Mouse (Mus musculus) frontal cortex, postnatal 25 days (tissue): ENCODE data around the gene Ucn3.

Experiments
- DNase-seq, 2 experiments: peaks; one replicate each; pipeline ENCODE4 v3.0.0; 2022; ENCODE audit warnings: low spot score in 2 of 2

Gene Ucn3

GRCm38 (mm10) chr13:3892601-3893000 lies 52.5 kb downstream of the Ucn3 start:
- no peak for DNase-seq

DNA sequence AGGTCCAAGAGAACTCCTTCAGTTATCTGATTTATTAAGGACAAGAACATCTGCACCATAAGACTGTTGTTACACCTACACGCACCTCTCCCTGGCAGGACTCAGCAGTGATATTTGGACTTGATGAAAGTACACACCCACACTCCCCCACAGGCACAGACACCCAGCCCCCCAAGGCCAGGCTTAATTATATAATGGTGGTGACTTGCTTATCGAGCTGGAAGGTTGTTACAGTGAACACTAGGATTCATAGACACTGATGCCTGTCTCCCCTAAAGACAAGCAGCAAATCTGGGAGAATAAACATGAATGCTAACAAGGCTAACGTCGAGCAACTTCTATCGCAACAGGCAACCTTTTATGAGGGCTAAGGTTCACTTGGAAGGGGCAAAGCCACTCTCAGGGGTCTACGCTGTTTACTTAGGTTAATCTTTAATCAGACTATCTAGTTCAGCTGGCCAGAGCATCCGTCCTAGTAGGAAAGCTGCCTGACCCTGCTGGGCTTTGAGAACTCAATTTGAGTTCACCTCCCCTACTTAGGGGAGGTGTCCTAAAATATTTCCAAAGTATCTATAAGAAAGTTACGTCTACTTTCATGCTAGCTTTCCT lies 53.6 kb downstream of the Ucn3 start:
- DNase-seq = no peak
